Mouse (Mus musculus) CH12.LX (cell line): ENCODE measurements around the gene Slc4a2. TPM values are rescaled to one million over a fixed set of nuclear protein-coding genes. Genes with fewer than 3 reads are reported as not detected.
A peak's percentile ranks its signal among the peaks of the same experiment; 100 is the strongest.
"Not testable (repeated sequence)": the region's sequence is repeated elsewhere in the genome, so short reads cannot be mapped to it uniquely, and the experiment has no call there.

Source experiments
- DNase-seq: peaks from one replicate; pipeline ENCODE4 v3.0.0-alpha.2; 2013; ENCODE audit errors: extremely low read depth
- H3K27ac ChIP-seq: 2 replicates; pipeline ENCODE4 v1.5.1; 2012; ENCODE audit warnings: low read depth, mild to moderate bottlenecking, control low read depth, moderate library complexity; ENCODE audit not compliant: insufficient read depth
- H3K27me3 ChIP-seq: replicated peaks from 2 replicates; pipeline ENCODE3; 2012; ENCODE audit warnings: inconsistent platforms
- H3K36me3 ChIP-seq, 2 experiments: replicated peaks in 1 of 2; 2 replicates each; pipeline versions ENCODE3 to v1.6.1; 2012; ENCODE audit warnings: inconsistent platforms in 1 of 2, low read length in 1 of 2, mild to moderate bottlenecking in 1 of 2, mixed read lengths in 1 of 2, moderate library complexity in 1 of 2; ENCODE audit not compliant: control insufficient read depth in 1 of 2, insufficient read depth in 1 of 2
- H3K4me1 ChIP-seq, 2 experiments: 2 replicates each; pipeline ENCODE4 v1.6.1; 2012; ENCODE audit warnings: inconsistent platforms in 1 of 2, moderate library complexity in 1 of 2; ENCODE audit not compliant: insufficient read depth in 2 of 2, control insufficient read depth in 1 of 2
- H3K4me2 ChIP-seq: 2 replicates; pipeline ENCODE4 v1.6.1; 2012; ENCODE audit warnings: low read depth, mild to moderate bottlenecking, control low read depth; ENCODE audit not compliant: poor library complexity, insufficient read depth, severe bottlenecking
- H3K4me3 ChIP-seq, 3 experiments: fragments of 150-350 bp in 1 of 3; sonication (generic) in 1 of 3; replicated peaks in 1 of 3; 2 replicates each; pipeline versions ENCODE3 to v1.5.1; 2011 to 2012; ENCODE audit warnings: low read depth in 2 of 3, low read length in 2 of 3, mild to moderate bottlenecking in 2 of 3, moderate library complexity in 2 of 3, control low read depth in 1 of 3, improper control_type of control experiment in 1 of 3, inconsistent platforms in 1 of 3, mixed read lengths in 1 of 3; ENCODE audit not compliant: poor library complexity in 1 of 3
- H3K79me2 ChIP-seq: replicated peaks from 2 replicates; pipeline ENCODE4 v1.6.1; 2012; ENCODE audit warnings: mild to moderate bottlenecking, moderate library complexity; ENCODE audit not compliant: control insufficient read depth, poor library complexity, insufficient read depth, severe bottlenecking; ENCODE audit errors: extremely low read depth
- H3K9ac ChIP-seq: 2 replicates; pipeline ENCODE4 v1.6.1; 2012; ENCODE audit warnings: low read depth, mild to moderate bottlenecking, control low read depth, moderate library complexity; ENCODE audit not compliant: insufficient read depth
- H3K9me3 ChIP-seq: replicated peaks from 2 replicates; pipeline ENCODE3; 2012; ENCODE audit warnings: low read length, inconsistent platforms, mixed read lengths
- BHLHE40 ChIP-seq: IDR thresholded peaks from 2 replicates; pipeline ENCODE4 v1.6.1; 2011; ENCODE audit warnings: mild to moderate bottlenecking, low read depth, low read length, improper control_type of control experiment
- CHD1 ChIP-seq: IDR thresholded peaks from 2 replicates; pipeline ENCODE4 v1.6.1; 2012; ENCODE audit warnings: low read depth, low read length, improper control_type of control experiment, inconsistent platforms
- CHD2 ChIP-seq: IDR thresholded peaks from 2 replicates; pipeline ENCODE4 v1.6.1; 2011; ENCODE audit warnings: low read length, improper control_type of control experiment
- CTCF ChIP-seq, 2 experiments: IDR thresholded peaks in 1 of 2; conservative IDR thresholded peaks in 1 of 2; 2 replicates each; pipeline ENCODE4 v1.5.1; 2011 to 2012; ENCODE audit warnings: low read depth in 2 of 2, low read length in 2 of 2, improper control_type of control experiment in 1 of 2, inconsistent platforms in 1 of 2, mild to moderate bottlenecking in 1 of 2, moderate library complexity in 1 of 2
- ELF1 ChIP-seq: IDR thresholded peaks from 2 replicates; pipeline ENCODE4 v1.6.1; 2014; ENCODE audit warnings: low read depth, mild to moderate bottlenecking, inconsistent platforms, low read length, improper control_type of control experiment
- ETS1 ChIP-seq: conservative IDR thresholded peaks from 2 replicates; pipeline ENCODE4 v1.6.1; 2012; ENCODE audit warnings: low read depth, mild to moderate bottlenecking, inconsistent platforms, low read length, improper control_type of control experiment, moderate library complexity
- GABPA ChIP-seq: IDR thresholded peaks from 2 replicates; pipeline ENCODE4 v1.6.1; 2012; ENCODE audit warnings: low read depth, low read length, improper control_type of control experiment, inconsistent platforms; ENCODE audit not compliant: insufficient replicate concordance
- IRF4 ChIP-seq: IDR thresholded peaks from 2 replicates; pipeline ENCODE4 v1.6.1; 2014; ENCODE audit warnings: low read depth, mild to moderate bottlenecking, inconsistent platforms, low read length, improper control_type of control experiment
- JUN ChIP-seq: IDR thresholded peaks from 2 replicates; pipeline ENCODE4 v1.6.1; 2011; ENCODE audit warnings: low read depth, mild to moderate bottlenecking, low read length, improper control_type of control experiment, moderate library complexity; ENCODE audit not compliant: insufficient read depth
- KAT2A ChIP-seq: IDR thresholded peaks from 2 replicates; pipeline ENCODE4 v1.6.1; 2012; ENCODE audit warnings: low read length, improper control_type of control experiment, inconsistent platforms; ENCODE audit not compliant: insufficient replicate concordance
- MEF2A ChIP-seq: IDR thresholded peaks from 2 replicates; pipeline ENCODE4 v1.6.1; 2014; ENCODE audit warnings: low read depth, mild to moderate bottlenecking, inconsistent platforms, low read length, improper control_type of control experiment, borderline replicate concordance
- MXI1 ChIP-seq: IDR thresholded peaks from 2 replicates; pipeline ENCODE4 v1.6.1; 2011; ENCODE audit warnings: mild to moderate bottlenecking, low read depth, low read length, improper control_type of control experiment
- NELFE ChIP-seq: IDR thresholded peaks from 2 replicates; pipeline ENCODE4 v1.6.1; 2011; ENCODE audit warnings: low read depth, low read length, improper control_type of control experiment
- NRF1 ChIP-seq: IDR thresholded peaks from 2 replicates; pipeline ENCODE4 v1.6.1; 2014; ENCODE audit warnings: low read depth, mild to moderate bottlenecking, inconsistent platforms, low read length, improper control_type of control experiment, moderate library complexity
- PAX5 ChIP-seq: IDR thresholded peaks from 2 replicates; pipeline ENCODE4 v1.6.1; 2012; ENCODE audit warnings: low read length, inconsistent platforms, mixed read lengths
- POLR2A ChIP-seq: IDR thresholded peaks from 2 replicates; pipeline ENCODE4 v1.6.1; 2011; ENCODE audit warnings: low read depth, mild to moderate bottlenecking, improper control_type of control experiment, low read length
- RAD21 ChIP-seq: IDR thresholded peaks from 2 replicates; pipeline ENCODE4 v1.6.1; 2011; ENCODE audit warnings: low read depth, mild to moderate bottlenecking, low read length, improper control_type of control experiment, moderate library complexity
- SIN3A ChIP-seq: IDR thresholded peaks from 2 replicates; pipeline ENCODE4 v1.6.1; 2012; ENCODE audit warnings: low read length, improper control_type of control experiment, inconsistent platforms
- TBP ChIP-seq: conservative IDR thresholded peaks from 2 replicates; pipeline ENCODE4 v1.6.1; 2011; ENCODE audit warnings: low read depth, low read length, improper control_type of control experiment
- ZKSCAN1 ChIP-seq: IDR thresholded peaks from 2 replicates; pipeline ENCODE4 v1.6.1; 2012; ENCODE audit warnings: low read depth, inconsistent platforms, low read length, improper control_type of control experiment, borderline replicate concordance
- dilution Hi-C: fragments of 300-500 bp; cut with MboI; formaldehyde crosslinking; loops from 2 replicates; pipeline ENCODE4 v1.14.3; 2020; ENCODE audit warnings: low sequenced_read_pairs; ENCODE audit not compliant: extremely low pct_unique_long_range_greater_than_20kb, extremely low pct_ligation_motif_present
- in situ Hi-C: fragments of 300-500 bp; cut with MboI; formaldehyde crosslinking; loops from 3 replicates; pipeline ENCODE4 v1.14.3; 2019; ENCODE audit warnings: low sequenced_read_pairs, low pct_ligation_motif_present, low pct_unique_long_range_greater_than_20kb, mixed read lengths
- polyA plus RNA-seq: library from polyadenylated mRNA; unstranded; fragments of >175 nt; gene quantifications from 2 replicates; pipeline ENCODE4 v1.2.1, GENCODE M21; 2012; ENCODE audit warnings: low read depth; ENCODE audit not compliant: insufficient read length
- total RNA-seq, 2 experiments: library from RNA; depleted of rRNA; stranded (reverse); fragments of 300-350 nt in 1 of 2; fragments of >200 nt in 1 of 2; gene quantifications; 2 replicates each; pipeline ENCODE4 v1.2.3; 2012 to 2014

Gene Slc4a2
- total and polyA plus RNA-seq, 3 experiments: 12.9 to 27.2 (median 18.6) TPM

DNA sequence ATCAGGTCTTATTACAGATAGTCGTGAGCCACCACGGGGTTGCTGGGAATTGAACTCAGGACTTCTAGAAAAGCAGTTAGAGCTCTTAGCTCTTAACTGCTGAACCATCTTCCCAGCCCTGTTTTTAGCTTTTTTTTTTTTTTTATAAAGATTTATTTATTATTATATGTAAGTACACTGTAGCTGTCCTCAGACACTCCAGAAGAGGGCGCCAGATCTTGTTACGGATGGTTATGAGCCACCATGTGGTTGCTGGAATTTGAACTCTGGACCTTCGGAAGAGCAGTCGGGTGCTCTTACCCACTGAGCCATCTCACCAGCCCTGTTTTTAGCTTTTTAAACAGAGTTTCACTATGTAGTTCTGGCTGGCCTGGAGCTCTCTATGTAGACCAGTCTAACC, 27.4 kb upstream of the Slc4a2 start:
- H3K27me3 ChIP-seq, H3K27ac ChIP-seq, DNase-seq, H3K79me2 ChIP-seq, H3K9me3 ChIP-seq, H3K4me3 ChIP-seq, H3K4me2 ChIP-seq, dilution Hi-C loops, in situ Hi-C loops, H3K9ac ChIP-seq: not testable (repeated sequence)
- Histone ChIP-seq H3K4me1 (peaks cover 10 to 39% of the 10 kb centered on the region in 2 experiments), H3K36me3 (peaks cover 9 to 32% of the 10 kb centered on the region in 2 experiments)
- 0 out of 4 replicates have a peak, but pooled peaks of 1 of the 2 experiments have one; percentile 13 for TF ChIP-seq CTCF (conservative IDR thresholded peaks at IDR 0.05 in 1 of 2, IDR thresholded peaks at IDR 0.05 in 1 of 2; ENCODE audit: low read depth in 2 of 2, low read length in 2 of 2)

GRCm38 (mm10) chr5:24399686-24400085, 24.0 kb upstream of the Slc4a2 start:
- Histone ChIP-seq H3K9me3 (no peaks in the 10 kb centered on the region), H3K4me1 (peaks cover 6 to 23% of the 10 kb centered on the region in 2 experiments), H3K27ac (no peak overlapping the region), H3K27me3 (no peaks in the 10 kb centered on the region), H3K4me3 (no peak overlapping the region), H3K9ac (no peak overlapping the region), H3K4me2 (no peak overlapping the region), H3K79me2 (no peaks in the 10 kb centered on the region), H3K36me3 (peaks cover 30 to 66% of the 10 kb centered on the region in 2 experiments)
- in situ Hi-C loops (no loop called here), dilution Hi-C loops (no loop called here)
- no peak for DNase-seq
- no peak for TF ChIP-seq IRF4
- no peak for TF ChIP-seq SIN3A
- TF ChIP-seq CHD1: no peak
- TF ChIP-seq ELF1: no peak
- no peak for TF ChIP-seq CTCF (conservative IDR thresholded peaks at IDR 0.05 in 1 of 2, IDR thresholded peaks at IDR 0.05 in 1 of 2; ENCODE audit: low read depth in 2 of 2, low read length in 2 of 2)
- TF ChIP-seq PAX5: no peak
- no peak for TF ChIP-seq GABPA
- TF ChIP-seq CHD2: no peak
- no peak for TF ChIP-seq MXI1
- TF ChIP-seq BHLHE40: no peak
- TF ChIP-seq NRF1: no peak
- TF ChIP-seq TBP: no peak
- no peak for TF ChIP-seq ZKSCAN1
- TF ChIP-seq JUN: no peak
- no peak for TF ChIP-seq MEF2A
- no peak for TF ChIP-seq POLR2A
- TF ChIP-seq ETS1: no peak
- no peak for TF ChIP-seq RAD21
- TF ChIP-seq KAT2A: no peak
- no peak for TF ChIP-seq NELFE
